Mouse (Mus musculus): ENCODE data around the gene Lrp1.

DNA sequence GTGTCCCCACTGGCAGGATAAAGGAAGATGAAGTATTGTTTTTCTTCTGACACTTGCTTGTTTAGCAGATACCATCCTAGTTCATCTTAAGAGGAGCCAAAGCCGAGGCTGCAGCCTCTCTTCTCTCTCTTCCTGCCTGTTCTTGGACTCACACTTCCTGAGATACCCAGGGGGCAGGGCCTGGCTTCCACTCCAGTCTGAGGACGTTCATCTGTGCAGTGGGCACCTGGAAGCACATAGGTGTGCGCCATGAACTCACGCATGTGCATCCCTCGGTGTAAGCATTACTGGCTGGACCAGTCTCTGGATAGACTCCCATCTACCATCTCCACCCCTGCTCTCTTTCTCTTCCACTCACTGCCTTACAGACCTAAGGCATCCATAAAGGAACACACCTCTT is 19.5 kb upstream of the Lrp1 start:
- TF ChIP-seq CTCF (IDR thresholded peaks at IDR 0.05) (no peak), POLR2A (IDR thresholded peaks at IDR 0.05; ENCODE audit: insufficient read depth, low read depth, low read length) (no peak)

Measured in heart, adult 2 months (tissue).